9 mouse cellular contexts compared by ENCODE assay signal in the genomic region with DNA sequence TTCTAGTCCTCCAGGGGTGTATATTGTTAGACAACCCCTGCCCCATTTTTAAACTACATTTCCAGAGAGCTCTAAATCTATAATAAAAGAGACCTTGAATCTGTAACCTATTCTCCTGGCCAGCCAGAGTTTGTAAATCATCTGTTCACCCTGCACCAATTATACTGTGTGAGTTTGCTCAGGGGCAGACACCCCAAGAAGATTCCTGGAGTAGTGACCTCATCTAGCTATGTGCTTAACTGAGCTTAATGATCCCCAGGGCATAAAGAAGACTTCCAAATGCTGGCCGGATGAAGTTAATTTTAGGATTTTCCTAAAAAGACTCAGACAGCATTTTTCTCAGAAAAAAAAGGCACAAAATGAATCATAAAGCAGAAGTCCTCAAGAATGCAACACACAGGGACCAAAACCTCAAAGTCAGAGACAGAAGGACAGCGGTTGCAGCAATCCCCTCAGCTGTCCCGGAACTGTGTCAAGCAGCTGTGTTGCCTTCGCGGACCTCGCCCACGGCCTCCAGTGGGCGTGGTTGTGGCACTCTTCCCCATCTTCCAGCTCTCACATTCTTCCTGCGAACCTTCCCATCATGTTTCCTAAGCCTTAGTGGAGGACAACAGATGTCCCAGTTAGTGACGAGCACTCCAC. TPM values are rescaled to one million over a fixed set of nuclear protein-coding genes. Genes with fewer than 3 reads are reported as not detected.
DNase-seq lines count a peak whose midpoint lies in the region; ATAC-seq and TF ChIP-seq lines count a peak whose summit lies in the region.
"Had no signal": no experiment of that assay in that cellular context is flagged by ENCODE, and none has a peak within 500 bp of the region (broad histone marks: within the 10 kb centered on the region; RNA-seq: fewer than 3 reads in every experiment).

No protein-coding gene starts in this region.

- H3K4me3 ChIP-seq in liver, adult 2 months (ENCODE audit: insufficient read depth, low read depth, low read length), result no peak overlapping the region
- H3K4me3 ChIP-seq in liver, embryonic 12.5 days, result no peak overlapping the region
- peak overlapping the region; percentile 48 for H3K4me3 ChIP-seq in gastrocnemius, adult 2 months
- H3K4me3 ChIP-seq in kidney, embryonic 15.5 days (replicated peaks), result no peak overlapping the region
- peak overlapping the region; percentile 17 for H3K4me3 ChIP-seq in megakaryocyte, embryonic 14.5 days (replicated peaks)
- no peak overlapping the region for H3K4me3 ChIP-seq in midbrain, embryonic 15.5 days

- no peak for TF ChIP-seq POLR2A in liver, adult 2 months (IDR thresholded peaks at IDR 0.05; ENCODE audit: extremely low read depth, insufficient read depth, low read length)

- 62% methylated on average over 10 of the region's 10 CpGs for WGBS in liver, adult 2 months
- 40% methylated on average over 10 of the region's 10 CpGs for WGBS in liver, embryonic 12.5 days (ENCODE audit: insufficient replicate concordance)
- WGBS in kidney, embryonic 15.5 days, result 44% methylated on average over 10 of the region's 10 CpGs
- WGBS in midbrain, embryonic 15.5 days, result 71% methylated on average over 10 of the region's 10 CpGs

- no peaks in the 10 kb centered on the region for H3K4me1 ChIP-seq in liver, adult 2 months (ENCODE audit: control insufficient read depth, insufficient read depth, low read length)
- no peaks in the 10 kb centered on the region for H3K4me1 ChIP-seq in liver, embryonic 12.5 days
- peaks cover 8% of the 10 kb centered on the region for H3K4me1 ChIP-seq in kidney, embryonic 15.5 days
- no peaks in the 10 kb centered on the region for H3K4me1 ChIP-seq in megakaryocyte, embryonic 14.5 days
- H3K4me1 ChIP-seq in midbrain, embryonic 15.5 days, result no peaks in the 10 kb centered on the region

- no peak for TF ChIP-seq CTCF in liver, adult 2 months (IDR thresholded peaks at IDR 0.05; ENCODE audit: low read depth, low read length)
- TF ChIP-seq CTCF in gastrocnemius, adult 2 months (IDR thresholded peaks at IDR 0.05), result no peak

- no peaks in the 10 kb centered on the region for H3K79me2 ChIP-seq in liver, adult 2 months (ENCODE audit: control insufficient read depth, insufficient read depth, low read length)

- H3K4me2 ChIP-seq in liver, embryonic 12.5 days, result no peak overlapping the region
- 0 out of 2 replicates have a peak overlapping the region, but pooled peaks have one; percentile 14 for H3K4me2 ChIP-seq in kidney, embryonic 15.5 days
- H3K4me2 ChIP-seq in midbrain, embryonic 15.5 days, result no peak overlapping the region

- no peaks in the 10 kb centered on the region for H3K36me3 ChIP-seq in liver, adult 2 months (ENCODE audit: control insufficient read depth, insufficient read depth, low read length)
- H3K36me3 ChIP-seq in liver, embryonic 12.5 days, result no peaks in the 10 kb centered on the region
- no peaks in the 10 kb centered on the region for H3K36me3 ChIP-seq in kidney, embryonic 15.5 days
- H3K36me3 ChIP-seq in megakaryocyte, embryonic 14.5 days (replicated peaks; ENCODE audit: low read length), result no peaks in the 10 kb centered on the region
- no peaks in the 10 kb centered on the region for H3K36me3 ChIP-seq in midbrain, embryonic 15.5 days (replicated peaks)
- H3K36me3 ChIP-seq: G1E had no signal

- no peak overlapping the region for H3K27ac ChIP-seq in liver, adult 2 months (replicated peaks; ENCODE audit: insufficient read depth, low read depth, low read length)
- H3K27ac ChIP-seq in liver, embryonic 12.5 days, result no peak overlapping the region
- peak overlapping the region; percentile 44; the same call in 1 of the 2 replicates for H3K27ac ChIP-seq in gastrocnemius, adult 2 months
- H3K27ac ChIP-seq in kidney, embryonic 15.5 days, result peak overlapping the region; percentile 28
- no peak overlapping the region for H3K27ac ChIP-seq in midbrain, embryonic 15.5 days

- H3K9me3 ChIP-seq in liver, embryonic 12.5 days (replicated peaks), result no peaks in the 10 kb centered on the region
- no peaks in the 10 kb centered on the region for H3K9me3 ChIP-seq in kidney, embryonic 15.5 days (replicated peaks)
- H3K9me3 ChIP-seq in megakaryocyte, embryonic 14.5 days, result no peaks in the 10 kb centered on the region
- H3K9me3 ChIP-seq in midbrain, embryonic 15.5 days, result no peaks in the 10 kb centered on the region

- no peak for ATAC-seq in liver, embryonic 12.5 days
- peak; percentile 83 for ATAC-seq in kidney, embryonic 15.5 days (replicated peaks; ENCODE audit: low FRiP score)
- ATAC-seq in midbrain, embryonic 15.5 days (replicated peaks), result no peak

- intact Hi-C loops in gastrocnemius, adult 2 months (cut with DNase I), result no loop called here

- H3K9ac ChIP-seq in liver, adult 2 months (ENCODE audit: low read depth, low read length), result no peak overlapping the region
- no peak overlapping the region for H3K9ac ChIP-seq in liver, embryonic 12.5 days
- H3K9ac ChIP-seq in kidney, embryonic 15.5 days, result no peak overlapping the region
- no peak overlapping the region for H3K9ac ChIP-seq in midbrain, embryonic 15.5 days

- H3K27me3 ChIP-seq in liver, adult 2 months (ENCODE audit: control insufficient read depth, insufficient read depth, low read length), result no peaks in the 10 kb centered on the region
- H3K27me3 ChIP-seq in liver, embryonic 12.5 days (replicated peaks), result no peaks in the 10 kb centered on the region
- no peaks in the 10 kb centered on the region for H3K27me3 ChIP-seq in kidney, embryonic 15.5 days
- no peaks in the 10 kb centered on the region for H3K27me3 ChIP-seq in megakaryocyte, embryonic 14.5 days (replicated peaks)
- no peaks in the 10 kb centered on the region for H3K27me3 ChIP-seq in midbrain, embryonic 15.5 days (replicated peaks)

- peak; percentile 23 for DNase-seq in liver, adult 2 months (ENCODE audit: extremely low read depth, low read depth, low spot score)
- peak; percentile 76 for DNase-seq in gastrocnemius, adult 2 months
- DNase-seq in spleen, postnatal 14 days (ENCODE audit: low spot score in 2 of 2), result no peak
- no peak for DNase-seq in thymus, postnatal 14 days

RNA-seq across cellular contexts. Expression of gene Olfr984, which starts 2.8 kb away (rescaled TPM):
- not detected in 2 replicates for total RNA-seq in liver, adult 2 months (2014; rRNA removed)
- not detected in 2 replicates for polyA plus RNA-seq in liver, adult 2 months (2012; rRNA removed)
- polyA plus RNA-seq in liver, embryonic 12.5 days (2016; fragmentation: Nextera tagmentation; extraction: Ambion mirVana), result not detected in 2 replicates
- total RNA-seq in gastrocnemius, adult 2 months (2021), result not detected
- not detected in 2 replicates for polyA plus RNA-seq in kidney, embryonic 15.5 days (2015; fragmentation: Nextera tagmentation; extraction: Ambion mirVana)
- polyA plus RNA-seq in megakaryocyte, embryonic 14.5 days (2012; ENCODE audit: insufficient read depth, low replicate concordance), result not detected in 2 replicates
- polyA plus RNA-seq in midbrain, embryonic 15.5 days (2015; fragmentation: Nextera tagmentation; extraction: Ambion mirVana), result not detected in 2 replicates
- polyA plus RNA-seq: G1E had no signal

RNA-seq across cellular contexts. Expression of gene Olfr985, which starts 13.2 kb away (rescaled TPM):
- not detected in 2 replicates for total RNA-seq in liver, adult 2 months (2014; rRNA removed)
- not detected in 2 replicates for polyA plus RNA-seq in liver, adult 2 months (2012; rRNA removed)
- not detected in 2 replicates for polyA plus RNA-seq in liver, embryonic 12.5 days (2016; fragmentation: Nextera tagmentation; extraction: Ambion mirVana)
- not detected for total RNA-seq in gastrocnemius, adult 2 months (2021)
- not detected in 2 replicates for polyA plus RNA-seq in kidney, embryonic 15.5 days (2015; fragmentation: Nextera tagmentation; extraction: Ambion mirVana)
- polyA plus RNA-seq in megakaryocyte, embryonic 14.5 days (2012; ENCODE audit: insufficient read depth, low replicate concordance), result not detected in 2 replicates
- polyA plus RNA-seq in midbrain, embryonic 15.5 days (2015; fragmentation: Nextera tagmentation; extraction: Ambion mirVana), result not detected in 2 replicates
- total RNA-seq: G1E had no signal
- polyA plus RNA-seq: G1E had no signal

RNA-seq across cellular contexts. Expression of gene Olfr983, which starts 23.4 kb away (rescaled TPM):
- total RNA-seq in liver, adult 2 months (2014; rRNA removed), result not detected in 2 replicates
- not detected in 2 replicates for polyA plus RNA-seq in liver, adult 2 months (2012; rRNA removed)
- polyA plus RNA-seq in liver, embryonic 12.5 days (2016; fragmentation: Nextera tagmentation; extraction: Ambion mirVana), result not detected in 2 replicates
- not detected for total RNA-seq in gastrocnemius, adult 2 months (2021)
- not detected in 2 replicates for polyA plus RNA-seq in kidney, embryonic 15.5 days (2015; fragmentation: Nextera tagmentation; extraction: Ambion mirVana)
- polyA plus RNA-seq in megakaryocyte, embryonic 14.5 days (2012; ENCODE audit: insufficient read depth, low replicate concordance), result not detected in 2 replicates
- not detected in 2 replicates for polyA plus RNA-seq in midbrain, embryonic 15.5 days (2015; fragmentation: Nextera tagmentation; extraction: Ambion mirVana)
- polyA plus RNA-seq: G1E had no signal

RNA-seq across cellular contexts. Expression of gene Tmem225, which starts 31.2 kb away (rescaled TPM):
- not detected in 2 replicates for total RNA-seq in liver, adult 2 months (2014; rRNA removed)
- polyA plus RNA-seq in liver, adult 2 months (2012; rRNA removed), result not detected in 2 replicates
- polyA plus RNA-seq in liver, embryonic 12.5 days (2016; fragmentation: Nextera tagmentation; extraction: Ambion mirVana), result not detected in 2 replicates
- not detected for total RNA-seq in gastrocnemius, adult 2 months (2021)
- not detected in 2 replicates for polyA plus RNA-seq in kidney, embryonic 15.5 days (2015; fragmentation: Nextera tagmentation; extraction: Ambion mirVana)
- not detected in 2 replicates for polyA plus RNA-seq in megakaryocyte, embryonic 14.5 days (2012; ENCODE audit: insufficient read depth, low replicate concordance)
- polyA plus RNA-seq in midbrain, embryonic 15.5 days (2015; fragmentation: Nextera tagmentation; extraction: Ambion mirVana), result not detected in 2 replicates
- polyA plus RNA-seq: G1E had no signal

RNA-seq across cellular contexts. Expression of gene Olfr982, which starts 43.1 kb away (rescaled TPM):
- not detected in 2 replicates for total RNA-seq in liver, adult 2 months (2014; rRNA removed)
- polyA plus RNA-seq in liver, adult 2 months (2012; rRNA removed), result not detected in 2 replicates
- not detected in 2 replicates for polyA plus RNA-seq in liver, embryonic 12.5 days (2016; fragmentation: Nextera tagmentation; extraction: Ambion mirVana)
- total RNA-seq in gastrocnemius, adult 2 months (2021), result not detected
- not detected in 2 replicates for polyA plus RNA-seq in kidney, embryonic 15.5 days (2015; fragmentation: Nextera tagmentation; extraction: Ambion mirVana)
- polyA plus RNA-seq in megakaryocyte, embryonic 14.5 days (2012; ENCODE audit: insufficient read depth, low replicate concordance), result not detected in 2 replicates
- not detected in 2 replicates for polyA plus RNA-seq in midbrain, embryonic 15.5 days (2015; fragmentation: Nextera tagmentation; extraction: Ambion mirVana)
- polyA plus RNA-seq: G1E had no signal

Comparison
In these comparisons a context has a peak if more than half of its experiments do, and no peak if none do; other contexts are left out.
1. DNase-seq: peak in liver, adult 2 months (single experiment) and gastrocnemius, adult 2 months (single experiment); none in spleen, postnatal 14 days (0 of 2) and thymus, postnatal 14 days (single experiment).
2. H3K27ac ChIP-seq: peak in gastrocnemius, adult 2 months (single experiment) and kidney, embryonic 15.5 days (single experiment); none in liver, adult 2 months (single experiment), liver, embryonic 12.5 days (single experiment) and midbrain, embryonic 15.5 days (single experiment).
3. H3K4me3 ChIP-seq: peak in gastrocnemius, adult 2 months (single experiment) and megakaryocyte, embryonic 14.5 days (single experiment); none in liver, adult 2 months (single experiment), liver, embryonic 12.5 days (single experiment), kidney, embryonic 15.5 days (single experiment) and midbrain, embryonic 15.5 days (single experiment).